Mouse (Mus musculus) hematopoietic stem cell, adult 5-6 weeks (primary cell): ENCODE data around the gene Lrrc8d. TPM values are rescaled to one million over a fixed set of nuclear protein-coding genes. Genes with fewer than 3 reads are reported as not detected.
"Not testable (repeated sequence)": the region's sequence is repeated elsewhere in the genome, so short reads cannot be mapped to it uniquely, and the experiment has no call there.

Source experiments
- ATAC-seq, 2 experiments: fragments of 125-278 bp in 1 of 2; replicated peaks in 1 of 2; 2 replicates each; pipeline ENCODE4 v1.8.0; 2016 to 2017; ENCODE audit warnings: inconsistent platforms in 2 of 2, mild to moderate bottlenecking in 2 of 2, moderate number of reproducible peaks in 2 of 2, low read depth in 1 of 2, moderate TSS enrichment in 1 of 2; ENCODE audit not compliant: low FRiP score in 2 of 2, poor library complexity in 2 of 2, severe bottlenecking in 2 of 2, insufficient read depth in 1 of 2, low TSS enrichment in 1 of 2
- total RNA-seq: library from RNA; stranded (forward); fragments of 172-1452, 232-1000 nt; gene quantifications from 2 replicates; pipeline ENCODE4 v1.2.3, GENCODE M21; 2017

Lrrc8d gene
- total RNA-seq, 1 experiment from 2014 or later = 25.3 TPM

- ATAC-seq = no peak
Measured at GRCm38 (mm10) chr5:105679921-105680843, 19.6 kb upstream of the Lrrc8d start.

GRCm38 (mm10) chr5:105682143-105682611 lies 17.6 kb upstream of the Lrrc8d start:
- no peak for ATAC-seq

GRCm38 (mm10) chr5:105683912-105684350 lies 15.8 kb upstream of the Lrrc8d start:
- ATAC-seq = no peak

GRCm38 (mm10) chr5:105684861-105685600 lies 14.7 kb upstream of the Lrrc8d start:
- ATAC-seq = peak; percentile 72 to 74

GRCm38 (mm10) chr5:105685780-105686305 lies 13.9 kb upstream of the Lrrc8d start:
- ATAC-seq = not testable (repeated sequence)

- peak; percentile 29 to 39; a peak in 3 of 4 replicates for ATAC-seq
Measured at GRCm38 (mm10) chr5:105686331-105686995, 13.3 kb upstream of the Lrrc8d start.

- no peak for ATAC-seq
Measured at GRCm38 (mm10) chr5:105690502-105691454, 9.0 kb upstream of the Lrrc8d start.

- no peak for ATAC-seq
Measured at GRCm38 (mm10) chr5:105691645-105692044, 8.1 kb upstream of the Lrrc8d start.

- ATAC-seq = no peak
Measured at GRCm38 (mm10) chr5:105694339-105694930, 5.3 kb upstream of the Lrrc8d start.

- peak; percentile 57 to 66 for ATAC-seq
Measured at GRCm38 (mm10) chr5:105696049-105696448, 3.7 kb upstream of the Lrrc8d start.

GRCm38 (mm10) chr5:105697886-105698285 lies 1.9 kb upstream of the Lrrc8d start:
- ATAC-seq = no peak

- peak in 1 of 2 experiments; percentile 9; a peak in 1 of 4 replicates for ATAC-seq
Measured at GRCm38 (mm10) chr5:105698694-105699093, 1.1 kb upstream of the Lrrc8d start.

- peak; percentile 64 to 68 for ATAC-seq
Measured at GRCm38 (mm10) chr5:105700070-105700851, 492 bp downstream of the Lrrc8d start.

GRCm38 (mm10) chr5:105701326-105701725 lies 1.6 kb downstream of the Lrrc8d start:
- no peak for ATAC-seq

- ATAC-seq = no peak; a peak in 1 of 4 replicates
Measured at GRCm38 (mm10) chr5:105701844-105702243, 2.1 kb downstream of the Lrrc8d start.
